In the genomic region with DNA sequence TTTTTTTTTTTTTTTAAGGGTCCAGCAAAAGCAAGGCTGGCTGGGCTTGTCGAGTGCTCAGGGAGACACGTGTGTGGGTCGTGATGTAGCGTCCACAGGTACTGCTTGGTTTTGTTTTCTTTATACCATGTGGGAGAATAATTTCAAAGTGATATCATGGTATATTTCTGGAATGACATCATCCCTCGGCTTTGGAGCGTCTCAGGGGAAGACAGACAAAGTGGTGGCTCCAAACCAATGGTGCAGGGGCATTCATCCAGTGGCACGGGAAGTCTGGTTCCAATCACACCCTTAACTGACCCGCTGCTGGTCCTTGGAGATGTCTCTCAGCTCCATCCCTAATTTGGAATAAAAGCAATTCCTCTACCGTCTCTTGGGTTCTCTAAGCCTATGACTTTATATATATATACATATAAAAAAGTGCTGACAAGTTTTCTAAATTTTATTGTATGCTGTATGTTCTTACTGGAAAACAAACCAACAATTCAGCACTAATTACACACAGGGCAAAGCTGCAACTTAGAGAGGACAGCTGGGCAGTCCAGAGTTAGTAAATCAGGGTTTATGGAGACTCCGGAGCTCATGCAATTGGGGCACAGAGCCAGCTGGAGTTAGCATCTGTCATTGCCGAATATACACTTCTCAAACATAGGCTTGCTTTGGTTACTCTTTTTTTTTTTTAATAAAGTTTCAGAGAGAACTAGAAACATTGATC, we compare ENCODE assay signal across 13 mouse cellular contexts.
A peak's percentile ranks its signal among the peaks of the same experiment; 100 is the strongest.
DNase-seq lines count a peak whose midpoint lies in the region; ATAC-seq and TF ChIP-seq lines count a peak whose summit lies in the region.
"Had no signal": no experiment of that assay in that cellular context is flagged by ENCODE, and none has a peak within 500 bp of the region (broad histone marks: within the 10 kb centered on the region; RNA-seq: fewer than 3 reads in every experiment).

No protein-coding gene starts in this region.

- no peaks in the 10 kb centered on the region for H3K27me3 ChIP-seq in embryonic facial prominence, embryonic 11.5 days (ENCODE audit: control insufficient read depth, insufficient read depth, low read length)
- no peaks in the 10 kb centered on the region for H3K27me3 ChIP-seq in embryonic facial prominence, embryonic 10.5 days (replicated peaks; ENCODE audit: low read depth, poor library complexity, severe bottlenecking)
- no peaks in the 10 kb centered on the region for H3K27me3 ChIP-seq in kidney, postnatal 0 days (ENCODE audit: insufficient read depth, low read length)
- H3K27me3 ChIP-seq: embryonic facial prominence, embryonic 13.5 days had no signal

- TF ChIP-seq CTCF in kidney, postnatal 0 days (IDR thresholded peaks at IDR 0.05; ENCODE audit: low read depth): no peak

- ATAC-seq in embryonic facial prominence, embryonic 11.5 days (replicated peaks; ENCODE audit: insufficient number of reproducible peaks, low FRiP score, low TSS enrichment, low read depth): no peak
- no peak for ATAC-seq in kidney, postnatal 0 days (replicated peaks; ENCODE audit: low FRiP score, low read depth)

- no peak overlapping the region for H3K27ac ChIP-seq in embryonic facial prominence, embryonic 11.5 days (replicated peaks; ENCODE audit: low read depth, low read length)
- H3K27ac ChIP-seq in embryonic facial prominence, embryonic 10.5 days (replicated peaks): no peak overlapping the region
- no peak overlapping the region for H3K27ac ChIP-seq in kidney, postnatal 0 days

- H3K9ac ChIP-seq in embryonic facial prominence, embryonic 11.5 days (replicated peaks; ENCODE audit: low read length): no peak overlapping the region
- H3K9ac ChIP-seq in kidney, postnatal 0 days (ENCODE audit: low read depth, low read length): no peak overlapping the region
- H3K9ac ChIP-seq: embryonic facial prominence, embryonic 13.5 days had no signal

- no peaks in the 10 kb centered on the region for H3K4me1 ChIP-seq in embryonic facial prominence, embryonic 11.5 days (ENCODE audit: control insufficient read depth, insufficient read depth, low read length)
- H3K4me1 ChIP-seq in embryonic facial prominence, embryonic 10.5 days: no peaks in the 10 kb centered on the region
- H3K4me1 ChIP-seq in kidney, postnatal 0 days (replicated peaks; ENCODE audit: insufficient read depth, low read length): no peaks in the 10 kb centered on the region
- H3K4me1 ChIP-seq: embryonic facial prominence, embryonic 13.5 days had no signal

- no peaks in the 10 kb centered on the region for H3K36me3 ChIP-seq in embryonic facial prominence, embryonic 11.5 days (replicated peaks; ENCODE audit: control insufficient read depth, insufficient read depth, low read depth, low read length)
- H3K36me3 ChIP-seq in embryonic facial prominence, embryonic 10.5 days (replicated peaks): no peaks in the 10 kb centered on the region
- no peaks in the 10 kb centered on the region for H3K36me3 ChIP-seq in kidney, postnatal 0 days (ENCODE audit: insufficient read depth, low read length)
- H3K36me3 ChIP-seq: embryonic facial prominence, embryonic 13.5 days had no signal

- WGBS in embryonic facial prominence, embryonic 11.5 days: 56% methylated on average over 11 of the region's 11 CpGs
- 75% methylated on average over 11 of the region's 11 CpGs for WGBS in embryonic facial prominence, embryonic 10.5 days
- 60% methylated on average over 11 of the region's 11 CpGs for WGBS in kidney, postnatal 0 days

- no peaks in the 10 kb centered on the region for H3K9me3 ChIP-seq in embryonic facial prominence, embryonic 11.5 days (replicated peaks; ENCODE audit: control insufficient read depth, low read length)
- H3K9me3 ChIP-seq in embryonic facial prominence, embryonic 10.5 days: no peaks in the 10 kb centered on the region
- no peaks in the 10 kb centered on the region for H3K9me3 ChIP-seq in kidney, postnatal 0 days (replicated peaks; ENCODE audit: low read length)
- H3K9me3 ChIP-seq: embryonic facial prominence, embryonic 13.5 days had no signal

- H3K4me2 ChIP-seq in embryonic facial prominence, embryonic 11.5 days (ENCODE audit: low read depth, low read length): no peak overlapping the region
- no peak overlapping the region for H3K4me2 ChIP-seq in kidney, postnatal 0 days (ENCODE audit: low read length)
- H3K4me2 ChIP-seq: embryonic facial prominence, embryonic 13.5 days had no signal

- H3K4me3 ChIP-seq in embryonic facial prominence, embryonic 11.5 days (ENCODE audit: low read depth, low read length): no peak overlapping the region
- H3K4me3 ChIP-seq in embryonic facial prominence, embryonic 10.5 days: no peak overlapping the region
- no peak overlapping the region for H3K4me3 ChIP-seq in kidney, postnatal 0 days (replicated peaks; ENCODE audit: low read depth, low read length)
- H3K4me3 ChIP-seq: embryonic facial prominence, embryonic 13.5 days had no signal

- DNase-seq in embryonic facial prominence, embryonic 11.5 days (ENCODE audit: low spot score): peak; percentile 29
- DNase-seq in embryonic facial prominence, embryonic 10.5 days (ENCODE audit: low spot score): no peak
- DNase-seq in kidney, postnatal 0 days (ENCODE audit: low spot score): peak; percentile 63
- no peak for DNase-seq in kidney, adult 9 months
- DNase-seq in right cerebral cortex, postnatal 10 days (ENCODE audit: low spot score in 2 of 2): peak; percentile 40 to 68
- DNase-seq in right cerebral cortex, postnatal 36 days (ENCODE audit: low spot score in 2 of 2): no peak
- DNase-seq in telencephalon, adult 2 months (ENCODE audit: low read depth, low spot score): peak; percentile 3
- DNase-seq in ovary, adult 18-20 months (ENCODE audit: low spot score): no peak
- DNase-seq: cerebellum, adult 8-10 months; liver; spleen, adult 18-20 months; thymus, postnatal 36 days had no signal

Comparison
In these comparisons a context has a peak if more than half of its experiments do, and no peak if none do; other contexts are left out.
1. DNase-seq: peak in embryonic facial prominence, embryonic 11.5 days (single experiment), kidney, postnatal 0 days (single experiment), right cerebral cortex, postnatal 10 days (2 of 2) and telencephalon, adult 2 months (single experiment); none in embryonic facial prominence, embryonic 10.5 days (single experiment), kidney, adult 9 months (single experiment), right cerebral cortex, postnatal 36 days (0 of 2) and ovary, adult 18-20 months (single experiment).